Mouse (Mus musculus) G1E (cell line): ENCODE measurements around the gene Rpl41.

ENCODE experiments used
- CTCF ChIP-seq: IDR thresholded peaks from 2 replicates; pipeline ENCODE4 v1.5.1; 2012; ENCODE audit warnings: low read depth, low read length, inconsistent platforms, mixed read lengths
- GATA2 ChIP-seq: IDR thresholded peaks from 2 replicates; pipeline ENCODE4 v1.6.1; 2012; ENCODE audit warnings: low read depth, low read length, inconsistent platforms, borderline replicate concordance

DNA sequence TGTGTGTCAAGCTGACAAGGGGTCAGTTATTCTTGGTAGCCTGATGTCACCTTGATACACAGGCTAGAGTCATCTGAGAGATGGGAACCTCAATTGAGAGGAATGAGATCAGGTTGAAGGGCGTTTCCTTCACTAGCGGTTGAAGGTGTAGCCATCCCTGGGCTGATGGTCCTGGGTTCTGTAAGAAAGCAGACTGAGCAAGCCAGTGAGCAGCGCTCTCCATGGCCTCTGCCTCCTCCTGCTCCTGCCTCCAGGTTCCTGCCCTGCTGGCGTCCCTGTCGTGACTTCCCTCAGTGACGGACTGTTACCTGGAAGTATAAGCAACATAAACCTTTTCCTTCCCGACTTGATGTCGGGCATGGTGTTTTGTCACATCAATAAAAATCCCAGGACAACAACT is 45.6 kb downstream of the Rpl41 start:
- TF ChIP-seq CTCF: no peak
- no peak for TF ChIP-seq GATA2
